Mouse (Mus musculus): ENCODE data around the gene Htr2c. TPM values are rescaled to one million over a fixed set of nuclear protein-coding genes. Genes with fewer than 3 reads are reported as not detected.

Gene Htr2c
- not detected in 2 replicates for polyA plus RNA-seq (2012; rRNA removed)

GRCm38 (mm10) chrX:146962258-146962913, at the start of gene Htr2c:
Htr2c (plus strand) TSS chrX:146962513.

